Mouse (Mus musculus) testis, postnatal 14 days (tissue): ENCODE measurements around the gene Iars2.

Source experiments
- DNase-seq: peaks from one replicate; pipeline ENCODE4 v3.0.0; 2021; ENCODE audit warnings: low spot score

Iars2 gene

DNA sequence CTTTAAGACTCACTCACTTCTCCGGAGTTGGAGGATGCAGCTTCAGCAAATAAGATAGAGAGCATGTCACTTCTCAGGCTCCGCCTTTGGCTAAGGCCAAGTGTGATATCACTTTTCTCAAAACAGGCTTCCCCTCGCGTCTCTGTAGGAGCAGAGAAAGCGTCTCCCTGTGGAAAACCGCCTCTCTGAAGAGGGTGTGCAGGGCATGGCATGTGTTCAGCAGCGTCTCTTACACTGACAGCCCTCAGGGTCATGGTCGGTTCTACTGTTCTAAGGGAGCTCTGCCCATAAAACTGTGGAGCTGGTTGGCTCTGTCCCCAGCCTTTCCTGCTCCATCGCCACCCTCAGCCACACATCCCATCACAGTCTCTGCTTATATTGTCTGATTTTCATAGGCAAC lies 49.9 kb downstream of the Iars2 start:
- DNase-seq, result no peak

- DNase-seq, result no peak
These were observed 52.2 kb downstream of the Iars2 start for GRCm38 (mm10) chr1:185277022-185277421.

DNA sequence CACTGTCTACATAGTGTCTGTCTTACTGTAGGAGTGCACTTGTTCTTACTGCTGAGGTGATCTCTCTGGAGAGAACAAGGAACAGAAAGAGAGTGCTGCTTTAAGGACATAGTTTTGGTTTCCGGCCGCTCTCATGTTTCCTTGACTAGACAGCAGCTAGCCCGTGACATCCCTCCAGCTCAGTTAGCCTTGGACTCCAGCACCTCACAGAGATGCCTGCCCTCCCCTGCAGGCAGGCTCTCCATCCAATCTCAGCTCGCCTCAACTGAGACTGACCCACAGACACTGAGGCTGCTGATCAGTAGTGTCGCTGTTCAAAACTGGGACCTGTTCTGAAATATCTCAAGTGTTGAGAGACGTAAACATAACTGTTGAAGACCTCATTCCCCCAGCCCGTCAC lies 53.2 kb downstream of the Iars2 start:
- DNase-seq, result no peak

DNA sequence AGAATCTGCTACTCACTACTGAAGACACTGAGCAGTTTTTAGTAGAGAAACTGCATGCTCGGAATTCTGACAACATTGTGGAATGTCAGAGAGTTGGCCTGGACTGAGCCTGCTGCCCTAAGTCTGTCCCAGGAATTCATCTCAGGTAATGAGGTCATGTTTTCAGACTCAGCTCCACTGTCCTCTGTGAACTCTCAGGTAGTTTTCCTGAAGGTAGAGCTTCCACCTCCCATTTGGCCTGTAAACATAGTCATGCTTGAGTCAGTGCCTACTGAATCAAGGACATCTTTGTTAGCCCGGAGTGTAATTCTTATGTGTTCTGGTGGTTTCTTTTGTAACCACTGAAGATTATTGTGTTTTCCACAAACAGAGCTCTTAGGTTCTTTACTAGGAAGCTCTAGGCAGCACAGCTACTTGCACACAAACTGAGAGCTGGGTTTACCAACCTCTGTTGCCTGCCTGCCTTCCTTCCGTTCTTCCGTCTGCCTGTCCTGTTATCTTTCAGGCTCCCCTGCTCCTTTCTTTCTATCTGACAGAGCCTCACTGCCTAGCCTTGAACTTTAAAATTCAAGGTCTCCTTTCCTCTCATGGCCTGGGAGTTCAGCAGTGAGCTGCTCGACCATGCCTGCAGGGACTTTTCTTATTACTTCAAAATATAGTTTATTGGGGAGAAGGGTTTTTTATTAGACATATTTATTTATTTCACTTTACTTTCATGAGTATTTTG lies 54.2 kb downstream of the Iars2 start:
- DNase-seq, result no peak

- no peak for DNase-seq
These were observed 57.8 kb downstream of the Iars2 start for GRCm38 (mm10) chr1:185271373-185271772.

DNA sequence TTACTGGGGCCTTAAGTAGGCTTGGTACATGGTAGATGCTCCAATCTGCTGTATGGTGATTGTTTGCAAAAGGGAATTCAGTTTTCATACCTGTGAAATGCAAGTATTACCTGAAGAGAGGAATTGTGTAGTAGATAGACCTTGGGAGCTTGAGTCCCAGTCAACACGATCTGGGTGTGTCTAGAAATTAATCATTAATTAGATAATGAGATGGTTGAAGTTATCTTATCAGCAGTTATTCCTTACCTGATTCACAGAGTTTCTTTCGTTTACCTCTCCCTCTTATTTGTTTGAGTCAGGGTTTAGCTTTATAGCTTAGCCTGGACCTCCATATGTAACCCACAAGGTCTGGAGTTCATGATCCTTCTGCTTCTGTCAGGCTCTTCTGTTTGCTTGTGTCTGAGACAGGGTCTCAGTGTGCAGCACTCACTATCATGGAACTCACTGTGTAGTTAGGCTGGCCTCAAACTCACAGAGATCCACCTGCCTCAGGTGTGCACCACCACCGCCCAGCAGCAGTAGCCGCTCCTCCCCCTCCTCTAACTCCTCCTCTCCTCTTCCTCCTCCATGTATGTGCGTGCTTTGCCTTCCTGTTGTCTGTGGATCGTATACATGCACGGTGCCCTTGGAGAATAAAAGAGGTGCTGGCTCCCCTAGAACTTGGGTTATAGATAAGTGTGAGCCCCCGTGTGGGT lies 58.6 kb downstream of the Iars2 start:
- no peak for DNase-seq

DNA sequence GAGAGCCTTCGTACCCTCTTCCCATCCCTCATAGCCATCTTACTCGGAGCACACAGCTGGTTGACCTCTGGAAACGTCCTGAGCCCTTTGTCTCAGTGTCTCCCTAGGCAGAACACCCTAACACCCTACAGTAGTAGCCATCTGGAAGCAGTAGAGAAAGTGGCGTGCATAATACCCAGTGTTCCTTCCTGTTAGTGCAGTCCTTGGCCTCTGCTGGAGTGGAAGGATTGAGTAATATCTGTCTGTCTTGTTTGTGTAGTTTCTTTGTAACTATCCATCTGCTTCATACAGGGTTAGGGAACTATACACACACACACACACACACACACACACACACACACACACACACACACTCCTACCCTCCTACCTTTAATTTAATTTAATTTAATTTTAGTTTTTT lies 60.5 kb downstream of the Iars2 start:
- DNase-seq, result no peak

- no peak for DNase-seq
These were observed 66.6 kb downstream of the Iars2 start for GRCm38 (mm10) chr1:185262565-185262964.

DNA sequence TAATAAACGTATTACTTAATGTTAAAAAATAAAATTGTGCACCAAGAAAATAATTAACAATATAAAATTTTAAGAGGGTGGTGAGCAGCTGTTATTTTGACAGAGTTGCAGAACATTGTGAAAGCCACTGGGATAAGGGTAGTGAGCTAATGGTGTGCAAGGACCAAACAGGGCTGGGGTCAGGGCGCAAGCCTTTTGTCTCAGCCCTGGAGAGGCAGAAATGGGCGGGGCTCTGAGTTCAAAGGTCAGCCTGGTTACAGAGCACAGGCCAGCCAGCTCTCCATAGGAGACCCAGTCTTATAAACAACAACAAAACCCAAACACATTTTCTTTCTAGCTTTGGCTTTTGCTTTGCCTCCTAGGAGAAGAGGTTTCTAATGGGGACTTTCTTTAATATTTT lies 72.4 kb downstream of the Iars2 start:
- no peak for DNase-seq

DNA sequence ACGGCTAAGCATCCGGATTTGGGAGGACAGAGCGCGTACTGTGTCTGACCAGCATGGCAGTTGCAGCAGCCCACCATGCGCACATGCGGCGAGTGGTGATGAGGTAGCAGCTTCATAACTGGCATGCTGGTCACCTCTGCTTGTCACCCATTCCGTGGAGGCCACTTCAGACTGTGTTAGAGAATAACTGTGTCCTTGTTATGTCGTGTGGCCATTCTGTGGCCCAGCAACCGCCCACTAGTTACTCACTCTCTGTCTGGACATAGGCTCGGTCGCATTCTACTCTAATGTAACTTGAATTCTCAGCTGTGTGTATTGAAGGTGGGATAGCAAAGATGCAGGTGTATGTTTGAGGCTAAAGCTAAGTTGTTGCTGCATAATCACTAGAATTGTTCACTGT lies 73.9 kb downstream of the Iars2 start:
- no peak for DNase-seq

DNA sequence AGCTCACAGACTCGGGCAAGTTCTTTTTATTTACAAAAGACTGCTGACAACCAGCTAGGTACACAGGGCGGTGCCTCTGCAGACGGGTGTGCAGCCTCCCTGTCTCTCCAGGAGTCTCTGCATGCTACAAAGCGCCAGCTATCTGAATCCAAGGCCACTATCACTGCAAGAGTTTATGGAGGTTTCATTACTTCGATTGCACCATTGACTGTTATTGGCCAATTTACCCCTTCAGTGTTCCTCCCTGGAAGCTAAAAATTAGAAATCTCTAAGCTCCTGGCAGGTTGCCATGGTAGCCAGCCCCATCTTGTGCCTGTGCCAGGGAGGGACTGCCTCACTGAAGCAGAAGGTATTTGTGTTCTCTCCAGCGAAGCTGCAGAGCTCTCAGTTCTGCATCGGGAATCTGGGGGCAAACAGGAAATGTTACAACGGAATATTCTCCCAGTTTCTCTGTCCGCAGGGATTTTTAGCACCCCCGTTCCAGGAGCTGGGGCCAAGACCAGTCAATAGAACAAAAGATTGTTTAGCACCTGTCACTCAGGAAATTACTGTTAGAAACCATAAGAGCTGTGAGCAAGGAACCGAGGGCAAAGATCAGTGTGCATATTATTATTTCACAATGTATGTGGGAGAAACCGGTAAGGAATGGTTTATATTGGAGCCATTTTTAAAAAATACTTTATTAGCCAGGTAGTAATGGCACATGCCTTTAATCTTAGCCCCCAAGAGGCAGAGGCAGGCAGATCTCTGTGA lies 75.9 kb downstream of the Iars2 start:
- DNase-seq, result no peak

DNA sequence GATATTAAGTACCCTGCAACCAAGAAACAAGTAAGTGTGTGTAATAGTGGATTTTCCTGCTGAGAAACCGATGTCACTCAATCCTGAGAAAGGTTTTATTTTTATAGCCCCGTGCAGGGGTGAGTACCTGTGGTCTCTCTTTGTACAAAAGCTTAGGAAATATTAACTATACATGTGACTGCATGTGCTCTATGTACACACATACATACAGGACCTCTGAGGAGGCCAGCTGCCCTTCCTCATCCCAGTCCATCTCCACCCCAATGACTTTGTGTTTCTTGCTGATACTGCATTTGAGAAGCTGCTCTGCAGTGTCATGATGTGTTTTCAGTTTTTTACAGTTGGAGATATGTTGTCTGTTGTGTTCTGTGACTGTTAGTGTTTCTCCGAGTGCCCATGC lies 76.8 kb downstream of the Iars2 start:
- DNase-seq, result no peak

GRCm38 (mm10) chr1:185248728-185249127 lies 80.5 kb downstream of the Iars2 start:
- no peak for DNase-seq

DNA sequence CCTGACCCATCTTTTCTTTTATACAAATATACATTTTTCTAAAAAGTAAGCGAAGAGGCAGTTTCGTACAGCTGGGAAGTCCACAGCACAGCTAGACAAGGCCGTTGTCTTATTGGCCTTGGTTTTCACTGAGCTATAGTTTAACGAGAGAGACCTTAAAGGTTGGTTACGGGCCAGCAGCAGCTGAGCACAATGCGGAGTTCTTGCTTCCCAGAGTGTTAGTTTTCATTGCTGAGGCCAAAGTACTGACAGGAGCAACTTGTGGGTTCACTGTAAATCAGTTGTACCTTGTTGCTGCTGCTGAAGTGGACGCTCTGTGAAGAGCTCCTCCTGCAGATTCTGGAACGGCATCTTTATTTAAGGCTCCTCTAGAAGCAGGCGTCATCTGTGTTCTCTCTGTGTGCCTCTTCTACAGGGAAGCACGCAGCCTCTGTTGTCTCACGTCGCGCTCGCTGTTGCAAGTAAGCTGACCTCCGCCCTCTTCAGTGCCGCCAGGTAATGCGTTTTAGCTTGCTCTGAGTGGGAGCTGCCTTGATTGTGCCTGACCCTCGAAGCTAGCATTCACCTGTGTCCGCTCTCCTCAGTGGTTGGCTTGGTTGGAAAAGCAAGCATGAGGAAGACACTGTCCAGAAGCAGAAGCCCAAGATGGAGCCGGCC lies 81.6 kb downstream of the Iars2 start:
- DNase-seq, result no peak

- DNase-seq, result no peak
These were observed 83.7 kb downstream of the Iars2 start for GRCm38 (mm10) chr1:185245456-185245855.

- no peak for DNase-seq
These were observed 86.2 kb downstream of the Iars2 start for GRCm38 (mm10) chr1:185243013-185243412.

DNA sequence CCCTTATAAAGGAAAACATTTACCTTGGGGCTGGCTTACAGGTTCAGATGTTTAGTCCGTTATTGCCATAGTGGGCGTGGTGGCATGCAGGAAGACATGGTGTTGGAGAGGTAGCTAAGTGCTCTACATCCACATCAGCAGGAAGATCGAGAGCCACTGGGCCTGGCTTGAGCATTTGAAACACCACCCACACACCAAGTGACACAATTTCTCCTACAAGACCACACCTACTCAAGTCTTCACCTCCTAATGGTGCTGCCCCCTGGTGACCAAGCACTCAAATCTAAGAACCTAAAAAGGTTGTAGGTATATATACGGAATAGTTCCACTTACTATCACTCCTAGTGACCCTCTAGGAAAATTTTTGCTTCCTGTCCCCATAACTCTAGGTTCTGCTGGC lies 92.7 kb downstream of the Iars2 start:
- DNase-seq, result no peak

DNA sequence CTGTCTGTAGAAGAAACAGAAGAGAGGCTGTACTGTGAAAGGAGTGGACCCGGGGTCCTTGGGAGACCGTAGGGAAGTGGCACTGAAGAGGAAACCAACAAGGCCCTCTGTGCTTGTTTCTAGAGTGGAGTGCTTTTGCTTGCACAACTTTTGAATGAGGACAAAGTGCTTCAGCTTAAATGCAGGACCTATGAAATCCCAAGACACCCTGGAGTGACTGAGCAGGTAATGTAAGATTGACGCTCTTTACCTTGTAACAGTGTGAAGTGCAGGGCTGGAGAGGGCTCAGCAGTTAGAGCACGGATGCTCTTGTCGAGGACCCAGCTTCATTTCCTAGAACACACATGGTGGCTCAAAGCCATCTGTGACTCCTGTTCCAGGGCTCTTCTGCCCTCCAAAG lies 93.4 kb downstream of the Iars2 start:
- no peak for DNase-seq
